Comparison of ENCODE assay signal across 12 mouse cellular contexts in genomic region chr13:34789176-34789818, GRCm38 (mm10). TPM values are rescaled to one million over a fixed set of nuclear protein-coding genes. Genes with fewer than 3 reads are reported as not detected.
DNase-seq lines count a peak whose midpoint lies in the region; ATAC-seq and TF ChIP-seq lines count a peak whose summit lies in the region.
"Had no signal": no experiment of that assay in that cellular context is flagged by ENCODE, and none has a peak within 500 bp of the region (broad histone marks: within the 10 kb centered on the region; RNA-seq: fewer than 3 reads in every experiment).

No protein-coding gene starts in this region.

- TF ChIP-seq EP300 in heart, postnatal 0 days (IDR thresholded peaks at IDR 0.05; ENCODE audit: low read depth), result peak; percentile 74; the same call in 1 of the 2 replicates

- H3K9ac ChIP-seq in intestine, embryonic 14.5 days (ENCODE audit: low read length), result no peak overlapping the region
- no peak overlapping the region for H3K9ac ChIP-seq in intestine, postnatal 0 days (ENCODE audit: low read depth, low read length)
- no peak overlapping the region for H3K9ac ChIP-seq in heart, postnatal 0 days (replicated peaks; ENCODE audit: low read depth, low read length)
- H3K9ac ChIP-seq: hindbrain, embryonic 15.5 days had no signal

- no peaks in the 10 kb centered on the region for H3K36me3 ChIP-seq in intestine, embryonic 14.5 days (ENCODE audit: control insufficient read depth, insufficient read depth, low read length)
- H3K36me3 ChIP-seq in intestine, postnatal 0 days (ENCODE audit: control insufficient read depth, insufficient read depth), result no peaks in the 10 kb centered on the region
- H3K36me3 ChIP-seq in heart, postnatal 0 days (replicated peaks; ENCODE audit: control insufficient read depth, insufficient read depth, low read length), result no peaks in the 10 kb centered on the region
- H3K36me3 ChIP-seq in thymus, adult 2 months (ENCODE audit: control insufficient read depth, insufficient read depth, low read length), result no peaks in the 10 kb centered on the region
- H3K36me3 ChIP-seq: hindbrain, embryonic 15.5 days had no signal

- no peaks in the 10 kb centered on the region for H3K9me3 ChIP-seq in intestine, embryonic 14.5 days (ENCODE audit: control insufficient read depth, low read length)
- H3K9me3 ChIP-seq in intestine, postnatal 0 days (ENCODE audit: control insufficient read depth), result no peaks in the 10 kb centered on the region
- H3K9me3 ChIP-seq in heart, postnatal 0 days (replicated peaks; ENCODE audit: control insufficient read depth, low read length), result no peaks in the 10 kb centered on the region
- H3K9me3 ChIP-seq: hindbrain, embryonic 15.5 days had no signal

- no peak for DNase-seq in intestine, embryonic 14.5 days (ENCODE audit: low spot score)
- peak; percentile 92 for DNase-seq in adipocyte (ENCODE audit: low spot score)
- DNase-seq in heart, postnatal 0 days (ENCODE audit: low spot score), result peak; percentile 77
- DNase-seq in lung, postnatal 14 days, result peak; percentile 60
- DNase-seq in cerebellum, adult 18-20 months, result no peak
- DNase-seq in thymus, postnatal 10 days (ENCODE audit: low spot score in 2 of 2), result no peak
- DNase-seq in thymus, adult 2 months, result no peak
- DNase-seq: midbrain, embryonic 14.5 days; spleen, adult 18-20 months had no signal

- peak overlapping the region; percentile 11; the same call in 1 of the 2 replicates for H3K27ac ChIP-seq in intestine, embryonic 14.5 days (ENCODE audit: low read depth)
- no peak overlapping the region for H3K27ac ChIP-seq in intestine, postnatal 0 days (ENCODE audit: low read depth, low read length)
- H3K27ac ChIP-seq in heart, postnatal 0 days (ENCODE audit: low read depth), result peak overlapping the region; percentile 12; the same call in 1 of the 2 replicates
- no peak overlapping the region for H3K27ac ChIP-seq in thymus, adult 2 months (ENCODE audit: control insufficient read depth, insufficient read depth, low read length)
- H3K27ac ChIP-seq: hindbrain, embryonic 15.5 days had no signal

- no peaks in the 10 kb centered on the region for H3K4me1 ChIP-seq in intestine, embryonic 14.5 days (replicated peaks; ENCODE audit: control insufficient read depth, insufficient read depth, low read length)
- H3K4me1 ChIP-seq in intestine, postnatal 0 days (replicated peaks; ENCODE audit: control insufficient read depth, insufficient read depth, low read length), result no peaks in the 10 kb centered on the region
- peaks cover 24% of the 10 kb centered on the region for H3K4me1 ChIP-seq in heart, postnatal 0 days (ENCODE audit: control insufficient read depth, insufficient read depth)
- H3K4me1 ChIP-seq in thymus, adult 2 months (replicated peaks; ENCODE audit: control insufficient read depth, insufficient read depth, low read length), result no peaks in the 10 kb centered on the region
- H3K4me1 ChIP-seq: hindbrain, embryonic 15.5 days had no signal

- no peak overlapping the region for H3K4me2 ChIP-seq in intestine, embryonic 14.5 days (ENCODE audit: low read length)
- no peak overlapping the region for H3K4me2 ChIP-seq in intestine, postnatal 0 days (replicated peaks; ENCODE audit: low read depth)
- H3K4me2 ChIP-seq in heart, postnatal 0 days (ENCODE audit: low read depth, low read length), result no peak overlapping the region
- H3K4me2 ChIP-seq: hindbrain, embryonic 15.5 days had no signal

- TF ChIP-seq POLR2A in thymus, adult 2 months (IDR thresholded peaks at IDR 0.05; ENCODE audit: control insufficient read depth, extremely low read depth, insufficient read depth, low read length, poor library complexity), result no peak

- TF ChIP-seq CTCF in intestine, postnatal 0 days (IDR thresholded peaks at IDR 0.05; ENCODE audit: low read depth), result no peak
- TF ChIP-seq CTCF in heart, postnatal 0 days (IDR thresholded peaks at IDR 0.05; ENCODE audit: low read depth), result no peak
- TF ChIP-seq CTCF in thymus, adult 2 months (IDR thresholded peaks at IDR 0.05; ENCODE audit: borderline replicate concordance, control insufficient read depth, extremely low read depth, insufficient read depth, low read length, poor library complexity), result no peak

- no peak overlapping the region for H3K4me3 ChIP-seq in intestine, embryonic 14.5 days (ENCODE audit: low read depth, low read length)
- H3K4me3 ChIP-seq in intestine, postnatal 0 days (ENCODE audit: low read depth, low read length), result no peak overlapping the region
- no peak overlapping the region for H3K4me3 ChIP-seq in heart, postnatal 0 days (ENCODE audit: low read depth, low read length)
- H3K4me3 ChIP-seq in thymus, adult 2 months (ENCODE audit: control insufficient read depth, insufficient read depth, low read length), result no peak overlapping the region
- H3K4me3 ChIP-seq: hindbrain, embryonic 15.5 days had no signal

- no peak for ATAC-seq in intestine, embryonic 14.5 days (replicated peaks; ENCODE audit: low FRiP score, low TSS enrichment, low read depth)
- no peak; the same call in 1 of the 2 replicates for ATAC-seq in intestine, postnatal 0 days
- peak; percentile 70 for ATAC-seq in heart, postnatal 0 days (ENCODE audit: insufficient read depth, low read depth)

- no peaks in the 10 kb centered on the region for H3K27me3 ChIP-seq in intestine, embryonic 14.5 days (replicated peaks; ENCODE audit: control insufficient read depth, insufficient read depth, low read length)
- H3K27me3 ChIP-seq in intestine, postnatal 0 days (replicated peaks; ENCODE audit: control insufficient read depth, insufficient read depth, low read length), result no peaks in the 10 kb centered on the region
- H3K27me3 ChIP-seq in heart, postnatal 0 days (ENCODE audit: control insufficient read depth, insufficient read depth, low read length), result no peaks in the 10 kb centered on the region
- no peaks in the 10 kb centered on the region for H3K27me3 ChIP-seq in thymus, adult 2 months (ENCODE audit: control insufficient read depth, insufficient read depth, low read length)
- H3K27me3 ChIP-seq: hindbrain, embryonic 15.5 days had no signal

- 70% methylated on average over 3 of the region's 3 CpGs for WGBS in intestine, embryonic 14.5 days
- WGBS in intestine, postnatal 0 days, result 66% methylated on average over 3 of the region's 3 CpGs
- 44% methylated on average over 3 of the region's 3 CpGs for WGBS in heart, postnatal 0 days
- WGBS in thymus, adult 2 months, result 91% methylated on average over 3 of the region's 3 CpGs

RNA-seq across cellular contexts. Expression of gene Fam50b, which starts 54.6 kb away (rescaled TPM):
- not detected in 2 replicates for polyA plus RNA-seq in intestine, embryonic 14.5 days (2014; fragmentation: Nextera tagmentation; extraction: Ambion mirVana)
- 0.16 and 0.20 TPM in 2 replicates for polyA plus RNA-seq in intestine, postnatal 0 days (2015; fragmentation: Nextera tagmentation; extraction: Ambion mirVana)
- total RNA-seq in heart, postnatal 0 days (2014; rRNA removed; ENCODE audit: low replicate concordance), result not detected in 2 replicates
- not detected in 2 replicates for polyA plus RNA-seq in heart, postnatal 0 days (2015; fragmentation: Nextera tagmentation; extraction: Ambion mirVana)
- polyA plus RNA-seq in thymus, adult 2 months (2012; rRNA removed), result 0.10 TPM in 1 of 2 replicates, not detected in the other
- polyA plus RNA-seq: hindbrain, embryonic 15.5 days; limb, embryonic 11.5 days; midbrain, embryonic 14.5 days had no signal

Comparison
In these comparisons a context has a peak if more than half of its experiments do, and no peak if none do; other contexts are left out.
1. H3K27ac ChIP-seq: peak in intestine, embryonic 14.5 days (single experiment) and heart, postnatal 0 days (single experiment); none in intestine, postnatal 0 days (single experiment) and thymus, adult 2 months (single experiment).
2. DNase-seq: peak in adipocyte (single experiment), heart, postnatal 0 days (single experiment) and lung, postnatal 14 days (single experiment); none in intestine, embryonic 14.5 days (single experiment), cerebellum, adult 18-20 months (0 of 2), thymus, postnatal 10 days (0 of 2) and thymus, adult 2 months (single experiment).